Mouse (Mus musculus): ENCODE measurements around the gene Bnc2. TPM values are rescaled to one million over a fixed set of nuclear protein-coding genes. Genes with fewer than 3 reads are reported as not detected.

Bnc2 gene
- polyA plus RNA-seq, 1 experiment, result 1.8 TPM

- no peaks in the 10 kb centered on the region for H3K27me3 ChIP-seq (ENCODE audit: control insufficient read depth, insufficient read depth, low read length)
- H3K4me1 ChIP-seq (replicated peaks; ENCODE audit: control insufficient read depth, insufficient read depth, low read length), result no peaks in the 10 kb centered on the region
- DNase-seq, result no peak
- no peak overlapping the region for H3K4me3 ChIP-seq (ENCODE audit: control insufficient read depth, insufficient read depth, low read length)
- 83% methylated on average over 1 of the region's 1 CpGs for WGBS
- H3K36me3 ChIP-seq (ENCODE audit: control insufficient read depth, insufficient read depth, low read length), result no peaks in the 10 kb centered on the region
- no peak overlapping the region for H3K27ac ChIP-seq (ENCODE audit: control insufficient read depth, insufficient read depth, low read length)
- no peak for TF ChIP-seq POLR2A (IDR thresholded peaks at IDR 0.05; ENCODE audit: control insufficient read depth, extremely low read depth, insufficient read depth, low read length, poor library complexity)
- no peak for TF ChIP-seq CTCF (IDR thresholded peaks at IDR 0.05; ENCODE audit: borderline replicate concordance, control insufficient read depth, extremely low read depth, insufficient read depth, low read length, poor library complexity)
Observed at GRCm38 (mm10) chr4:84357382-84357781, 317.7 kb downstream of the Bnc2 start.

DNA sequence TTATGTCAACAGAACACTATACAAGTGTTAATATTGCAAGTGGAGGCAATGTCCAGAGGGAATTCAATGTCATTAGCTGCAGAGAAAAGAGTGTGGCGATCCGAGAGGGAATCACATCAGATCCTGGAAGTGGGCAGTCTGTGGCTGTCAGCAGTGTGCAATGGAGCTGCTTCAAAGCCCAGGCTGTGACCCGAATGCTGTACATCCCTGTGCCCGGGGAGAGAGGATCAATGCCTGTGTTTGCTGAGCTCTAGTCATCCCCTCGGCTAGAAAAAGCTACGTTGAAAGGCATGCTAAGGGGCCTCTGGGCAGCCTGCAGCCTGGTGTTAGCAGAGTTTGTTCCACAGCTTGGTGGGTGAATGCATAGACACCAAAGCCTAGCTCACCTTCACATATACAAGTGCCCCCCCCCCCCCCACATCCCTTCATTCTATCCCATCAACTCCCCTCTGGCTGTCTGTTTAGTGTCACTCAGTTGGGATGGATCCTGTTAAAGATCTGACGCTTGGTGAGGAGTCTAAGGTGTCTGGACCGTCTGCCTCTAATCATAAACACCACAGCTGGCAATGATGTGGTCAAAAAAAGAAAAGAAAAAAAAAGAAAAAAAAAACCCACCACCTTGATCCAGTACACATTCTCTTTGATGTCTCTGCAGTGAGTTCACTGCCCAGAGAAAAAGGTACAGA, 318.5 kb downstream of the Bnc2 start:
- Histone ChIP-seq H3K4me3 (ENCODE audit: control insufficient read depth, insufficient read depth, low read length) (no peak overlapping the region), H3K36me3 (ENCODE audit: control insufficient read depth, insufficient read depth, low read length) (no peaks in the 10 kb centered on the region), H3K4me1 (replicated peaks; ENCODE audit: control insufficient read depth, insufficient read depth, low read length) (no peaks in the 10 kb centered on the region), H3K27me3 (ENCODE audit: control insufficient read depth, insufficient read depth, low read length) (no peaks in the 10 kb centered on the region), H3K27ac (ENCODE audit: control insufficient read depth, insufficient read depth, low read length) (no peak overlapping the region)
- no peak for DNase-seq
- no peak for TF ChIP-seq POLR2A (IDR thresholded peaks at IDR 0.05; ENCODE audit: control insufficient read depth, extremely low read depth, insufficient read depth, low read length, poor library complexity)
- no peak for TF ChIP-seq CTCF (IDR thresholded peaks at IDR 0.05; ENCODE audit: borderline replicate concordance, control insufficient read depth, extremely low read depth, insufficient read depth, low read length, poor library complexity)
- 91% methylated on average over 8 of the region's 8 CpGs for WGBS

DNA sequence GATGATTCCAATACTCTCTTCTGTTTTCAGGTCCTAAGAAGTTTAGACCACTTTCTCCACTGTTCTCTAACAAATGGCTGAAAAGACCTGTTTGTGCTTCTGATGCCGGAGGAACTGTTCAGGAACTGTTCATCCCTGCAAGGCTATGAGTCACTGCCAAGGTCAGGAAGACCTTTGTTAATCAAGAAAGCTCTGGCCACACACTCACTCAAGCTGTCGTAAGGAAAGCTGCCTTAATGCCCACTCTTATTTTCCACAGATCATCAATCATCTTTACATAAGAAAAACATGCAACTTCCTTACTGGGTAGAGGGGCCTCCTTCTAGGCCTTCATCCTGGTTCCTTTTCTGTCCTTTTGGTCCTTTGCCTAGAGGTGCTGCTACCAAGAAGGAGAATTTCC, 322.4 kb downstream of the Bnc2 start:
- Histone ChIP-seq H3K4me3 (ENCODE audit: control insufficient read depth, insufficient read depth, low read length) (no peak overlapping the region), H3K36me3 (ENCODE audit: control insufficient read depth, insufficient read depth, low read length) (no peaks in the 10 kb centered on the region), H3K4me1 (replicated peaks; ENCODE audit: control insufficient read depth, insufficient read depth, low read length) (no peaks in the 10 kb centered on the region), H3K27ac (ENCODE audit: control insufficient read depth, insufficient read depth, low read length) (no peak overlapping the region), H3K27me3 (ENCODE audit: control insufficient read depth, insufficient read depth, low read length) (no peaks in the 10 kb centered on the region)
- no peak for TF ChIP-seq POLR2A (IDR thresholded peaks at IDR 0.05; ENCODE audit: control insufficient read depth, extremely low read depth, insufficient read depth, low read length, poor library complexity)
- TF ChIP-seq CTCF (IDR thresholded peaks at IDR 0.05; ENCODE audit: borderline replicate concordance, control insufficient read depth, extremely low read depth, insufficient read depth, low read length, poor library complexity), result no peak
- 70% methylated on average over 2 of the region's 2 CpGs for WGBS
- no peak for DNase-seq

DNA sequence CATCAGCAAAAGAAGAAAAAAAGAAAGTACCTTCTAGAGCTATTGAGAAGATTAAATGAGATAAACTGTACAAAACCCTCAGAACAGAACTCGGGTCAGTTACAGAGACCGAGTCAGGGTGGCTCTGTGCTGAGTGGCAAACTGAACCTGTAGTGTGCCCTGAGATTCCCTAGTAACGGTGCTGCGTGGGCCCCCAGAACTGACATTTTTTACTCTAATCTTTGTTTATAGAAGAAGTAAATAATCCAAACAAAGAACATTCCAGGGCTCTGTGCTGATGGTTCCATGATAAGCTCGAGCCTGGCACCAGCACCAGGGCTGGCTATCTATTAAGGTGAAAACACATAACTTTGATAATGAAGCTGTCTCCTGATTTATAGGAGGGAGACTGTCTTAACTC, 325.5 kb downstream of the Bnc2 start:
- no peak for DNase-seq

DNA sequence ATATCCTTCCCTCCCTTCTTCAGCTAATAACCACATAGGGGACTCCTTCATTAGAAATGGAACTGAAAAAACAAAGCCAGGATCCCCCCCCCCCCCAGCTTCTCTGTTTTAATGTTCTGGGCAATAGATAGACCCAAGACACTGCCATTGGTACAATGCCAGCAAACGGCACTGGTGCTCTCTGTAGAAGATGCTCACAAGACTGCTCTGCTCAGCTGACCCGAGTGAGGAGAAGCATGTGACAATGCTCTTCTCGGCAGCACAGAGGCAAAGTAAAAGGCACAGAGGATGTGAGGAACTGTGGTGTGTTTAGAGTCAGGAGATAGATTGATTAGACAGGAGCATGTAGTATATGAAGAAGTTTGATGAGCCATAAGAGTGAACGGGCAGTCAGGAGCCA, 335.9 kb downstream of the Bnc2 start:
- DNase-seq, result no peak
- WGBS, result 91% methylated on average over 4 of the region's 4 CpGs
- Histone ChIP-seq H3K36me3 (ENCODE audit: control insufficient read depth, insufficient read depth, low read length) (no peaks in the 10 kb centered on the region), H3K27me3 (ENCODE audit: control insufficient read depth, insufficient read depth, low read length) (no peaks in the 10 kb centered on the region), H3K4me1 (replicated peaks; ENCODE audit: control insufficient read depth, insufficient read depth, low read length) (no peaks in the 10 kb centered on the region), H3K4me3 (ENCODE audit: control insufficient read depth, insufficient read depth, low read length) (no peak overlapping the region), H3K27ac (ENCODE audit: control insufficient read depth, insufficient read depth, low read length) (no peak overlapping the region)
- no peak for TF ChIP-seq POLR2A (IDR thresholded peaks at IDR 0.05; ENCODE audit: control insufficient read depth, extremely low read depth, insufficient read depth, low read length, poor library complexity)
- no peak for TF ChIP-seq CTCF (IDR thresholded peaks at IDR 0.05; ENCODE audit: borderline replicate concordance, control insufficient read depth, extremely low read depth, insufficient read depth, low read length, poor library complexity)

More for the DNA sequence above, 325.5 kb downstream of the Bnc2 start:
- Histone ChIP-seq H3K4me1 (replicated peaks; ENCODE audit: control insufficient read depth, insufficient read depth, low read length) (no peaks in the 10 kb centered on the region), H3K4me3 (ENCODE audit: control insufficient read depth, insufficient read depth, low read length) (no peak overlapping the region), H3K27ac (ENCODE audit: control insufficient read depth, insufficient read depth, low read length) (no peak overlapping the region), H3K27me3 (ENCODE audit: control insufficient read depth, insufficient read depth, low read length) (no peaks in the 10 kb centered on the region), H3K36me3 (ENCODE audit: control insufficient read depth, insufficient read depth, low read length) (no peaks in the 10 kb centered on the region)
- 89% methylated on average over 5 of the region's 5 CpGs for WGBS
- TF ChIP-seq CTCF (IDR thresholded peaks at IDR 0.05; ENCODE audit: borderline replicate concordance, control insufficient read depth, extremely low read depth, insufficient read depth, low read length, poor library complexity) (no peak), POLR2A (IDR thresholded peaks at IDR 0.05; ENCODE audit: control insufficient read depth, extremely low read depth, insufficient read depth, low read length, poor library complexity) (no peak)

GRCm38 (mm10) chr4:84331995-84332394, 343.1 kb downstream of the Bnc2 start:
- WGBS, result 92% methylated on average over 9 of the region's 9 CpGs
- Histone ChIP-seq H3K4me1 (replicated peaks; ENCODE audit: control insufficient read depth, insufficient read depth, low read length) (no peaks in the 10 kb centered on the region), H3K27me3 (ENCODE audit: control insufficient read depth, insufficient read depth, low read length) (no peaks in the 10 kb centered on the region), H3K4me3 (ENCODE audit: control insufficient read depth, insufficient read depth, low read length) (no peak overlapping the region), H3K27ac (ENCODE audit: control insufficient read depth, insufficient read depth, low read length) (no peak overlapping the region), H3K36me3 (ENCODE audit: control insufficient read depth, insufficient read depth, low read length) (no peaks in the 10 kb centered on the region)
- DNase-seq, result no peak
- TF ChIP-seq CTCF (IDR thresholded peaks at IDR 0.05; ENCODE audit: borderline replicate concordance, control insufficient read depth, extremely low read depth, insufficient read depth, low read length, poor library complexity) (no peak), POLR2A (IDR thresholded peaks at IDR 0.05; ENCODE audit: control insufficient read depth, extremely low read depth, insufficient read depth, low read length, poor library complexity) (no peak)

DNA sequence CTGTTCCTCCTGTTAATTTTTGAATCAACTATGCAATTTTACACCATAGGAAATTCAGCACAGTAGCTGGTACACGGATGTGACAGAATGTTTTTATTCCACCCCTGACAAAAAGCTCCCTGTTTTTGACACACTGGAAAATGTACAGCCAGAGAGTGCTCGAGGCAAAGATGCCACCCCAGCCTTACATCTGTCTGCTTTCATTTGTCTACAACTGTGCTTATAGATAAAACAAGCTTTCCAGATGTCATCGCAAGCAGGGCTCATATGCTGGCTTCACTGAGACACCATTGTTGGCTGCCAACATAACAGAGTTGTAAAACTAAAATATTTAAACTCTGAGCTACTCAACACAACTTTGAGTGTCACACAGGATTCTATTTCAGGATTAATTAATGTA, 343.6 kb downstream of the Bnc2 start:
- Histone ChIP-seq H3K36me3 (ENCODE audit: control insufficient read depth, insufficient read depth, low read length) (no peaks in the 10 kb centered on the region), H3K4me1 (replicated peaks; ENCODE audit: control insufficient read depth, insufficient read depth, low read length) (no peaks in the 10 kb centered on the region), H3K4me3 (ENCODE audit: control insufficient read depth, insufficient read depth, low read length) (no peak overlapping the region), H3K27me3 (ENCODE audit: control insufficient read depth, insufficient read depth, low read length) (no peaks in the 10 kb centered on the region), H3K27ac (ENCODE audit: control insufficient read depth, insufficient read depth, low read length) (no peak overlapping the region)
- no peak for DNase-seq
- 81% methylated on average over 3 of the region's 3 CpGs for WGBS
- TF ChIP-seq CTCF (IDR thresholded peaks at IDR 0.05; ENCODE audit: borderline replicate concordance, control insufficient read depth, extremely low read depth, insufficient read depth, low read length, poor library complexity) (no peak), POLR2A (IDR thresholded peaks at IDR 0.05; ENCODE audit: control insufficient read depth, extremely low read depth, insufficient read depth, low read length, poor library complexity) (no peak)

All from thymus, adult 2 months (tissue).